Mouse (Mus musculus) bone marrow macrophage, adult 2 months (primary cell): ENCODE measurements around the gene Myo5a. TPM values are rescaled to one million over a fixed set of nuclear protein-coding genes. Genes with fewer than 3 reads are reported as not detected.

Experiments used
- H3K27ac ChIP-seq: 2 replicates; pipeline ENCODE4 v1.5.1; 2012; ENCODE audit warnings: low read depth, low read length; ENCODE audit not compliant: insufficient read depth
- H3K4me1 ChIP-seq: 2 replicates; pipeline ENCODE4 v1.6.1; 2012; ENCODE audit warnings: low read length; ENCODE audit not compliant: control insufficient read depth, insufficient read depth
- H3K4me3 ChIP-seq: 2 replicates; pipeline ENCODE4 v1.5.1; 2012; ENCODE audit warnings: mild to moderate bottlenecking, low read length, moderate library complexity; ENCODE audit not compliant: insufficient read depth
- CTCF ChIP-seq: IDR thresholded peaks from 2 replicates; pipeline ENCODE4 v1.5.1; 2012; ENCODE audit warnings: low read depth, mild to moderate bottlenecking, low read length, moderate library complexity
- POLR2A ChIP-seq: IDR thresholded peaks from 2 replicates; pipeline ENCODE4 v1.6.1; 2012; ENCODE audit warnings: mild to moderate bottlenecking, low read depth, low read length, borderline replicate concordance
- polyA plus RNA-seq: library from polyadenylated mRNA; stranded (reverse); fragments of >200 nt; gene quantifications from 2 replicates; pipeline ENCODE4 v1.2.4, GENCODE M21; 2012; ENCODE audit not compliant: missing spikeins, insufficient read depth, insufficient read length

The Myo5a gene
- polyA plus RNA-seq, 1 experiment = 234 TPM

DNA sequence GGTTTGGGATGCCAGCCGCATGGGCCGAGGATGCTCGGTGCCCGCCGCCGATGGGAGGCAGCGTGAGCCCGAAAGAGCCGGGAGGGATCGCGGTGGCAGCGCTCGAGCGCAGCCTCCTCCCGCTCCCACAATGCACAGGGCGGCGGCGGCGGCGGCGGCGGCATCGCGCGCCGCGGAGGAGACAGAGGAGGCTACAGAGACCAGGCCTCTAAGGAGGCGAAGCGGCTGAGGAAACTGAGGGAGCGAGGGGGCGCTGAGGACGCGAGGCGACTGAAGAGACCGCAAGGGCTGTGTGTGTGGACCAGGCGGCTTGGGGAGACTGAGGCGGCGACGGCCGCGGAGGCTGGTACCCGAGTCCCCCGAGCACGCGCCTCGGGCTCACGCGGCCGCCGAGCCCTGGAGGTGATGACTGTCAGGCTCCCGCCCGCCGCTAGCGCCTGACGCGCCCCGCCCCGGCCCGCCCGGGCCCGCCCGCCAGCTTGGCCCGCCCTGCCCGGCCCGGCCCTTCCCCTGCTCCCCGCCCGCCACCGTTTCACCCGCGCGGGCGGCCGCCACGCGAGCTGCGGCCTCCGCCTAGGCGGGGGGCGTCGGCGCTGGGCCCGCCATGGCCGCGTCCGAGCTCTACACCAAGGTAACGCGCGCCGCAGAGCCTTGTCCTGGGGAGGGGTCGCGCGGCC, 352 bp downstream of the Myo5a start:
- H3K4me1 ChIP-seq = peaks cover 19% of the 10 kb centered on the region
- peak overlapping the region; percentile 85 for H3K4me3 ChIP-seq
- peak overlapping the region; percentile 94 for H3K27ac ChIP-seq
- peak; percentile 75; the same call in 1 of the 2 replicates for TF ChIP-seq POLR2A
- no peak for TF ChIP-seq CTCF

DNA sequence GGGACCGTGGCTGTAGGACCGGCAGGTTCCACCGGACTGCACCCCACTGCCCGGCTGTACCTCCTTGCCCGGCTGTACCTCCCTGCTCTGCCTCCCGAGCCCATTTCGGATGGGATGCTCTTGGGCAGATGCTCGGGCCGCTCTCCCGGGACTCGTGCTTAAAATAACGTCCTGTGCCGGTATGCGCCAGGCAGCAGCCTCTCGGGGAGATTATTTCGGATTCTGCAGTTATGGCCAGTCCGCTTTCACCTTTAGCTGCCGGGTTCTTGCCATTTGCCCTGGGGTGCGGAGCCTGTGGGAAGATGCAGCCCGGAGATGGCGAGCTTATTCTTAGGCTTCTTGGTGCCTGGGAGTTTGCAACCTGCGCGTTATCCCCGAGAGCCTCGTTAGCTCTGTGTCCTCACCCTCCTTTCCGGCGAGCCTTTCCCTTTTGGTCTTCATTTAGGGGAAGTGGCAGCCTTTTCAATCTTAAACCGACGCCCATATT, 934 bp downstream of the Myo5a start:
- Histone ChIP-seq H3K27ac (peak overlapping the region; percentile 94), H3K4me1 (peaks cover 22% of the 10 kb centered on the region), H3K4me3 (peak overlapping the region; percentile 85)
- TF ChIP-seq POLR2A (no peak; the same call in 1 of the 2 replicates), CTCF (no peak)

DNA sequence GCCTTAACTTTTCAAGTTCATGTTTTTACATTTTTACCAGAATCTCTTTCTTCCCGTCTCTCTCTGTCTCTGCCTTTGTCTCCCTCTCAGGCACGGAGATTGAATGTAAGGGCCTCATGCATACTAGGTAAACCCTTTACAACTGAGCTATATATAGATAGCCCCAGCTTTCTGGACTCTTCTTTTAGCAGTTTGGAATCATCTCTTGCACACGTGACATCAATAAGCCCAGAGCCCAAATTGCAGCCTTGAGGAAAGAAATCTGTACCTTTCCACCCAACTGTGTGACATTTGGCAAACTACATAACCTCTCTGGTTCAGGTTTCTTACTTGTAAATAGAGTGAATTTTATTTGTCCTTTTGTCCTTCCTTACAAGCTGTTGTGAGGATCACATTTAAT, 1.5 kb downstream of the Myo5a start:
- Histone ChIP-seq H3K4me1 (peaks cover 27% of the 10 kb centered on the region), H3K4me3 (peak overlapping the region; percentile 85), H3K27ac (peak overlapping the region; percentile 94)
- TF ChIP-seq POLR2A (no peak), CTCF (no peak)

DNA sequence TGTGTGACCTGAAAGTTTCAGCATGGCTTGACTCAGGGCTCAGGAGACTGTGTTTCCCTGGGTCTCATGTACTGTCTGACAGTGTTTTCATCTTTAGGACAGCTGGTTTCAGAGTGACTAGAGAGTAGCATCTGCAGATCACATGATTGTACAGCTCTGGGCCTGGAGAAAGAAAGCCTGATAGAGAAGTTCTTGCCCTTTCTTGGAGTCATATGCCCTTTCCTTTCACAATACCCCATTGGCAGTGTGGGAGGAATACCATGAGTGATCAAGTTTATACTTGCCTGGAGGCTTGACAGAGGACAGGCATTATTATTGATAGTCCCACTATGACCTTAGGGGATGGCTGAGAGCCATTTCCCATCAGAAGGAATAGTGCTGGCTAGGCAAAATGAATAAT, 6.4 kb downstream of the Myo5a start:
- TF ChIP-seq POLR2A = no peak
- TF ChIP-seq CTCF = no peak
- no peak overlapping the region for H3K4me3 ChIP-seq
- H3K4me1 ChIP-seq = peaks cover 44% of the 10 kb centered on the region
- peak overlapping the region; percentile 95 for H3K27ac ChIP-seq

DNA sequence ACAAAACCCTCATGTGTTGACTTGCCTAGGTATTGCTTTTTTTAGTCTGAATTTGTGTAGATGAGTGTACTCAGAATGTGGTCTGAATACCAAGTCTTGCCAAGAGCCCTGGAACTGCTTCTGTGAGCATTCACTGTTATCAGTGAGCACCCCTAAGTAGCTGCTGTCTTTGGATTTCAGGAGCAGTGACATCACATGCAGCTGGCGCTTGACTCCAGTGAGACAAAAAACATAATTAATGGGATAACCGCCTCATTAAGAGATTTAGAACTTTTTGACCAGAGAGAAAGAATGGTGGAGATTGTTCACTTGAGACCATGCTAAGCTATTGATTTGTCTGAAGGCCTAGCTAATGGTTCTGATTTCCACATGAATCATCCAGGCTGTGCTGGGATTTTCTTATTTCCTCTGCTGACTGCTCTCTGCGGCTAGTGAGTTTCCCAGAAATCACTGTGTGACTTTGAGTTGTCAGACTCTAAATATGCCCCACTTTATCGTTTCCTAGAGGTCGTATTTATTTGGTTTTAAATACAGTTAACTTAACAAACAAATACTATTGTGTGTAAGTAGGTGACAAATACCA, 14.5 kb downstream of the Myo5a start:
- Histone ChIP-seq H3K4me3 (no peak overlapping the region), H3K27ac (no peak overlapping the region), H3K4me1 (peaks cover 40% of the 10 kb centered on the region)
- TF ChIP-seq POLR2A (no peak), CTCF (no peak)

DNA sequence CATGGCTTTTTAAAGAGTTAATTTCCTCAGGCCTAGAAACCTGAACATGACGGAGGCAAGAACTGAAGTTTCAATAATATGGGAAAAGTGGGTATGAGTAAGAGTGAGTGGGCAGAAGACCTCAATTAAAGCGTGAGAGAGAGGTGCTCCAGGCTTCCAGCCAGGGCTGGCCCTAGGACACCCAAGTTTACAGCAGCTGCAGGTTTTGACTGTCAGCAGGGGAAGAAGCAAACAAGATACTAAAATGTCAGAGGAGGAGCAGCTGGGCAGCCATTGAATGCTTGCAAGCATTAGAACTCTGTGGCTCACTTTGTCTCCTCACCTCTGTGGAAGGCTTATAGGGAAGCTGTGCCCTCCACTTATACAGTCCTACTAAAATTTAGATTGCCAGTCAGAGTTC, 17.0 kb downstream of the Myo5a start:
- H3K4me3 ChIP-seq = no peak overlapping the region
- TF ChIP-seq CTCF (no peak), POLR2A (no peak)
- H3K27ac ChIP-seq = peak overlapping the region; percentile 32
- H3K4me1 ChIP-seq = peaks cover 40% of the 10 kb centered on the region

DNA sequence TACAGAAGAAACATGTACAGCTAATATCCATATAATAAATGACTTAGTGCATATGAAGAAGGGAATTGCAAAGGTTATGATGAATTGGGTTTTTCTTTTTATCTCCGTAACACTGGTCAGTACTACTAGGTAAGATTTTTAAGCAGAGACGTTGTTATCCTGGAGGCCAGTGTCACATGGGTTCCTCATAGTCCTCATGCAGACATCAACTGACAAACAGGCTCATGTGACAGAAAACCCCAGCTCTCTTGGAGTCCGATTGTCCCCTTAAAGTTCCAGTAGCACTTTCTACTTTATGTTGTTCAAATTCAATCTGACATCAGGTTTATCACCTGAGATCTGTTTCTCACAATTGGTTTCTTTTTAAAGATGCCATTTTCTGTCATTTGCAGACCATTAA, 18.5 kb downstream of the Myo5a start:
- Histone ChIP-seq H3K27ac (peak overlapping the region; percentile 97), H3K4me1 (peaks cover 53% of the 10 kb centered on the region), H3K4me3 (no peak overlapping the region)
- TF ChIP-seq CTCF (no peak), POLR2A (no peak)

DNA sequence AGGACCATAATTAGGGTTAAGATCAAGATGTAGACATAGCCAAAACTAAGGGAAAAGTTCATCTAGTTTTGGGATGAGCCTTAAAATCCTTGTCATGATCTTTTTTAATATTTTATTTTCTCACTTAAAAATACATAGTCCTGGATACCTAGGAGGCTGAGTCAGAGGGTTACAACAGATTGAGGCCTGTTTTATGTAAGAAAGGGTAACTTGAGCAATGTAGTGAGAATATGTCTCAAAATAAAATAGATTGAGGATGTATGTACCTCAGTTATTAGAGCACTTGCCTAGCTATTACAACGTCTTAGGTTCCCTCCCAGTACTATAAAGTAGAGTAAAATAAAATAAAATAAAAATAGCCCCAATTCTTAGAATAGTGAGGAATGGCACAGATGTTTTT, 21.3 kb downstream of the Myo5a start:
- H3K4me3 ChIP-seq = no peak overlapping the region
- H3K4me1 ChIP-seq = peaks cover 48% of the 10 kb centered on the region
- TF ChIP-seq CTCF = no peak
- peak overlapping the region; percentile 100; the same call in 1 of the 2 replicates for H3K27ac ChIP-seq

DNA sequence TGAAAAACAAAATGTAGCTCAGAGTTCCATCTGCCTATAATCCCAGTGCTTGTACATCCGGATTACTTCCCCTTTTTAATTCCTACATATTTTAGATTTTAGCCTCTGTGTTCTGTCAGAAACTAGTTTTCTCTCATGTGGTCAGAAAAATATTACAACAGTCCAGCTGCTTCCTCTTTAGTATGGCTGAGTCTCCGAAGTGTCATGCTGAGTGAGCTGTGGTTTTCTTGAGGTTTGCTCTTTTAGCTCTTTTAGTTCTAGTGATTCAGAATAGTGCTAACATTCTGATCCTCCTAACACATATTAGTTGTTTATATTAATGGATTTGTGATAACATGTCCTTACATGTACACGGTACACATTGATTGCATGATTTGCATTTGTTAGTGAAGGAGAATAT, 23.9 kb downstream of the Myo5a start:
- Histone ChIP-seq H3K4me1 (peaks cover 47% of the 10 kb centered on the region), H3K27ac (peak overlapping the region; percentile 100), H3K4me3 (no peak overlapping the region)
- TF ChIP-seq CTCF = no peak
- TF ChIP-seq POLR2A = no peak

DNA sequence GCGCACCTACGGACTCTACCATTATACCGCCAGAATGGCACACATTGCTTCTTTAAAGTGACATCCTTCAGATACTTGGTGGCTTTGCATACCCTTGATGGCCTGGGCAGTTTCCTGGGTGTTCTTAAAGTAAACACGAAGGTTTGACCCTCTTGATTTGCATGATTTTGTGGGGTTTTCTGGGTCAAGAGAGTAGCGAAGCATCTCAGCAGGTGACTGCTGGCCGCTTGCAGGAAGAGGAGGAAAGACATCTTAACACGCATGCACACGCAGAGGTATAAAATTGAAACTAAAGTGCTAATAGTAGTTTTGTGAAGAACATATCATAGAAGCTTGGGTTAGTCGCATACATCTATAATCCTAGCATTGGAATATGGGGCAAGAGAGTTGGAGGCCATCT, 28.1 kb downstream of the Myo5a start:
- no peak overlapping the region for H3K4me3 ChIP-seq
- H3K27ac ChIP-seq = no peak overlapping the region
- TF ChIP-seq POLR2A (no peak), CTCF (no peak)
- H3K4me1 ChIP-seq = peaks cover 35% of the 10 kb centered on the region
